Mouse (Mus musculus): ENCODE results near the gene Ccdc83. TPM values are rescaled to one million over a fixed set of nuclear protein-coding genes. Genes with fewer than 3 reads are reported as not detected.

The Ccdc83 gene
- total RNA-seq (2021) = not detected
- long read RNA-seq, experiment 1 = 0 reads
- long read RNA-seq, experiment 2 = 0 reads

DNA sequence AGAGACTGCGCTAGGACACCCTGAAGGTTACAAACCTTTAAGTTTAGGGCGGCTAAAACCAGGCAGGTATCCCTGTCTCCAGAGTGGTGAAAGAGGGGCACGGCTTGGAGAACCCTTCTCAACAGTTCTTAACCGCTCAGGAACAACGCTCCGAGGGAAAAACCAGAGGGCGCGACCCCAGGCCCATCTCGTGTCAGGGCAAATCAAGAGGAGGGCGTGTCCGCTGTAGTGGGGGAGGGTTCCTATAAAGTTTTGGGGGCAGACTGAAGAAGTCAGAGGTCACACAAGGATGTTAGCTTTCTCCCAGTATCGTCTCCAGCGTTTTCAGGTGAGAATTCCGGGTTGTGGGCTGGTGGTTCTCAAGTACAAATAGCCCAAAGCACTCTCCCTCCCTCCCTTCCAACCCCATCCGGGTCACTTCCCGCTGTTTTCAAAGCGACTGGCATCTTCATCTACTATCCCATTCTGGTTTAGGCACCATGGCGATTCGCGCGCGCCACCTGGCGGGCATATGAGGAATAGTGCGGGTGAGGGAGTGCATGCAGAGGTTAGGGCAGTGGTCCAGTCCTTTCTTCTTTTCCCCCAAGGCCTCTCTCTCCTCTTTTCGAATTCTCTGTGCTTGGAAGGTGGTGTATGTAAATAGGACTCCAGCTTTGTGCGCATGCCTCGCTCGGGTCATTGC is at the start of gene Ccdc83:
TSS of gene Ccdc83 (minus strand) at position 489 of the 682 bp plus-strand sequence.
- peak within 1 kb of the TSS; percentile 38 for H3K4me3 ChIP-seq

DNA sequence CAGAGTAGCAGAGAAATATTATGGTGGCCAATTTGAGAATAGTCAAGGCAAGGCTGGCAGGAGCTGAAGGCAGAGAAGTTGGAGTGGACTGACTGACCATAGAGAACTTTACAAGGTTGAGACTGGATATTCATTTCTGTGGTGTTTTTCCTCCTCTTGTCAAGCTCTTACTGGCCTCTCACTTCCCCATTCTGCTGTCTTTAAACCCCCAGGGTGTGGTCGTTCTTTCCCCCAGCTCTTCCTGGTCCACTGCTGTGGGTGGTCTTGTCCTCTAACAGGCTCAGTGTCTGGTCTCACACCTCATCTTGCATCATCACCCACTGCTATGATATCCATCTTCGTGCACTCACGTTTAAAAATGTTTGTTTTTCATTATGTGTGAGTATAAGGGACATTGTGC is 47.8 kb upstream of the Ccdc83 start:
- no peak overlapping the region for H3K4me3 ChIP-seq
- no peak for DNase-seq (ENCODE audit: extremely low spot score in 1 of 2, low spot score in 2 of 2)
- intact Hi-C loops (cut with DNase I) = no loop called here
- no peak for TF ChIP-seq CTCF (IDR thresholded peaks at IDR 0.05)
- H3K27ac ChIP-seq = no peak overlapping the region

More for the DNA sequence above, at the start of gene Ccdc83:
- peak; percentile 97 for TF ChIP-seq CTCF (IDR thresholded peaks at IDR 0.05)
- intact Hi-C loops (cut with DNase I) = loop anchor here (1.0 to 10.0 kb wide), 3 partner anchors 111 to 267 kb away; no protein-coding TSS in a partner anchor
- no peak within 1 kb of the TSS for H3K27ac ChIP-seq
- DNase-seq (ENCODE audit: extremely low spot score in 1 of 2, low spot score in 2 of 2) = peak; percentile 76 to 79

DNA sequence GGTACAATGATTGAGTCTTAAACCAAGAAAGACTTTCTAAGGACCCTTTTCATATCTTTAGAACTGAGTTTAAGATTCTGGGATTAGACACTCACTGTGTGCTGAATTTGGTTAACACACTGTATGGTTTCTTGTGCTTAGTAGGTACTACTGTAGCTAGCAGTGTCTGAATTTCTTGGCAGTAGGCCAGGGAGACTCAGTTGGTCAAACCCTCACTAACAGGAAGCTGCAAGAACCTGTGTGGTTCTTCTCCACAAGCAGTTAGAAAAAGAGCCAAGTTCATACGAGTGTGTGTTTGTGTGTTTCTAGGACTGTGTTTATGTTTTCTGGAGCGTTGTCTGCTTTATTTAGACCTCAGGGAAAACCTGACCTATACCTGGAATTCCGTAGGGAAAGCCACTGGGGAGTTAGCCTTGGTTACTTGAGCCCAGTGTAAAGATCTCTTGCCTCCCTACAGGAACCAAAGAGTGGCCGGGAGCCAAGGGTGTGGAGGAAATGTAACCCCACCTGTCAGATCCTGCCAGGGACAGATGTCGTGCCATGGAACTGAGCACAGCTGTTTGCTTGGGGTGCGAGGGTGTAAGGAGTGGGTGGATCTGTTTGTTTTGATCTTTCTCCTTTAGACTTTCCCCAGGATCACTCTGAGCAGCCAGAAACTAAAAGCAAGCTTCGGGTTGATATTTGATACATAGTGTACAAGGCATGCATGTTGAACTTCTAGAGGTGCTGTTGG is 46.7 kb upstream of the Ccdc83 start:
- no peak for DNase-seq (ENCODE audit: extremely low spot score in 1 of 2, low spot score in 2 of 2)
- Histone ChIP-seq H3K4me3 (no peak overlapping the region), H3K27ac (no peak overlapping the region)
- no peak for TF ChIP-seq CTCF (IDR thresholded peaks at IDR 0.05)
- intact Hi-C loops (cut with DNase I) = no loop called here

- Histone ChIP-seq H3K27ac (no peak overlapping the region; the same call in 1 of the 2 replicates), H3K4me3 (no peak overlapping the region)
- no peak for DNase-seq (ENCODE audit: extremely low spot score in 1 of 2, low spot score in 2 of 2)
- intact Hi-C loops (cut with DNase I) = no loop called here
- TF ChIP-seq CTCF (IDR thresholded peaks at IDR 0.05) = no peak
Measured at GRCm38 (mm10) chr7:90308003-90308402, 42.4 kb upstream of the Ccdc83 start.

GRCm38 (mm10) chr7:90306968-90307367 is 41.4 kb upstream of the Ccdc83 start:
- intact Hi-C loops (cut with DNase I) = no loop called here
- TF ChIP-seq CTCF (IDR thresholded peaks at IDR 0.05) = no peak
- no peak for DNase-seq (ENCODE audit: extremely low spot score in 1 of 2, low spot score in 2 of 2)
- Histone ChIP-seq H3K4me3 (no peak overlapping the region), H3K27ac (no peak overlapping the region; the same call in 1 of the 2 replicates)

DNA sequence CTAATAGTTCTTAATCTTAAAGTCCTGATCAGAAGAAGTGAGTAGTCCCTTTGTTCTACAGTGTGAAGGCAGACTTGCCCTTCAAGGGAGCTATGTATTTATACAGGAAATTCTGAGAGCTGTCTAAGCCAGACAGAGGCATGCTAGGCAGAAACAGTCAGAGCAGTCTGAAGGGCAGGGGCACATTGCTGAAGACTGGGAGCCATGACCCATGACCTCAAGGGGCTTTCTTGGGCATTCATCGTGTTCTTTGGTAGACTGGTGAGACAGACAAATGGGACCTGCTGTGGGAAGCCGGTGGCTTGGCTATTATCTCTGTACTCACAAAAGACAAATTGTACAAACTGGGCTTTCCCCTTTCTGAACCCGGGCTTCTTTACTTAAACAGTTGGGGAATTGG is 40.5 kb upstream of the Ccdc83 start:
- TF ChIP-seq CTCF (IDR thresholded peaks at IDR 0.05) = no peak
- no peak for DNase-seq (ENCODE audit: extremely low spot score in 1 of 2, low spot score in 2 of 2)
- intact Hi-C loops (cut with DNase I) = no loop called here
- H3K27ac ChIP-seq = no peak overlapping the region
- H3K4me3 ChIP-seq = no peak overlapping the region

- H3K4me3 ChIP-seq = peak overlapping the region; percentile 61
- DNase-seq (ENCODE audit: extremely low spot score in 1 of 2, low spot score in 2 of 2) = no peak
- H3K27ac ChIP-seq = peak overlapping the region; percentile 40
- no peak for TF ChIP-seq CTCF (IDR thresholded peaks at IDR 0.05)
- intact Hi-C loops (cut with DNase I) = no loop called here
Measured at GRCm38 (mm10) chr7:90302647-90303552, 37.3 kb upstream of the Ccdc83 start.

DNA sequence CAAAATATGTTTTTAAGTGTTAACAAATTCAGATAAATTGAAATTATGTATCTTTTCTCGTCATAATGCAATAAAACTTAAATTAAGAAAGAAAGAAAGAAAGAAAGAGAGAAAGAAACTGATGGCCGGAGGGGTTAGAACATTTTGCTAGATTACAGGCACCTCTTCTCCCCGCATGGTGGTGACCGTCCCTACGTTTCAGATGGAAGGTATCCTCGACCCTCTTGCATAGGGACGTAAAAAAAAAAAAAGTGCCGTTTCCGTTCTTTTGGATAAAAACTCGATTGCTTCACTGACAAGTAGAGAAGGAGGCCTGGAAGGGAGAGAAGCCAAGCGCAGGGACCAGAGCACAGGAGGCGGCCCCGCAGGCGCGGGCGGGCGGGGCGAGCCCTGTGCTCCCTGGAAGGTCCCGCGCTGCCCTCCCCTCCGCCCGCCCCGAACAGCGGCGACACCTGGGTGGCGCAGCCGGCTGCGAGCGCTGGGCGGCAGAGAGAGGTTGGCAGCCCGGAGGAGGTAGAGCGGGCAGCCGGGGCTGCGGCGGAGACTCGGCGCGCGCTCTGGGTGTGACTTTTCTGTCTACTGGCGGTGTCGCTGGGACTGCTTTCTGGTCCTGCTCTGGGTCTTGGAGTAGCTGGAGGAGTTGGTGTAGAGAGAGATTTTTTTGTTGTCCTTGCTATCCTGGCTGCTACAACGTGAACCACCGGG is 36.5 kb upstream of the Ccdc83 start, which contains the start of gene Sytl2:
TSS of gene Sytl2 (plus strand) at position 311 of the 705 bp plus-strand sequence.
- intact Hi-C loops (cut with DNase I) = no loop called here
- Histone ChIP-seq H3K4me3 (peak within 1 kb of the TSS; percentile 61), H3K27ac (peak within 1 kb of the TSS; percentile 40)
- peak; percentile 26 to 38 for DNase-seq (ENCODE audit: extremely low spot score in 1 of 2, low spot score in 2 of 2)
- TF ChIP-seq CTCF (IDR thresholded peaks at IDR 0.05) = no peak; the same call in 1 of the 2 replicates

- intact Hi-C loops (cut with DNase I) = no loop called here
- no peak for TF ChIP-seq CTCF (IDR thresholded peaks at IDR 0.05)
- Histone ChIP-seq H3K27ac (no peak overlapping the region), H3K4me3 (no peak overlapping the region)
- no peak for DNase-seq (ENCODE audit: extremely low spot score in 1 of 2, low spot score in 2 of 2)
Measured at GRCm38 (mm10) chr7:90291885-90292284, 26.3 kb upstream of the Ccdc83 start.

DNA sequence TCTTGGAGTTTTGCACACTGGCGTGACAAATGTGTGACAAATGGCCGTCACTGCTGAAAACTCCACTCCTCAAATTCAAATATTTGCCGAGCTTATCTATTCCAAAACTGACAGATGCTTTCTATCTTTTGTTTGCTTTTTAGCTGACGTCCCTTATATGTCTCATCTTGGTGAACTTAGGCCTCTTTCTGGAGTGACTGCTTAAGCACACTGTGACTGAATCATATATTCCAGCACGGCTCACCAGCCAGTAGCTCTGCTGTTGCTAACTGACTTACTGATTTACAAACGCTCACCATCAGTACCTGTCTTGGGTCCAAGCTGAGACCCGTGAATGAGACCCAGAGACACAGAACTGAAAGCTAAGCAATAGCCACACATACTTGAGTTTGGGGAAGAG is 19.2 kb upstream of the Ccdc83 start:
- intact Hi-C loops (cut with DNase I) = loop anchor here (5.0 kb wide), 1 partner anchor 123 kb away; no protein-coding TSS in a partner anchor

GRCm38 (mm10) chr7:90282786-90283185 is 17.2 kb upstream of the Ccdc83 start:
- intact Hi-C loops (cut with DNase I) = loop anchor here (5.0 kb wide), 1 partner anchor 125 kb away; no protein-coding TSS in a partner anchor
- no peak for TF ChIP-seq CTCF (IDR thresholded peaks at IDR 0.05)
- DNase-seq (ENCODE audit: extremely low spot score in 1 of 2, low spot score in 2 of 2) = no peak
- Histone ChIP-seq H3K27ac (no peak overlapping the region), H3K4me3 (no peak overlapping the region)

More for the DNA sequence above, 19.2 kb upstream of the Ccdc83 start:
- no peak for TF ChIP-seq CTCF (IDR thresholded peaks at IDR 0.05)
- Histone ChIP-seq H3K4me3 (no peak overlapping the region), H3K27ac (no peak overlapping the region)
- no peak for DNase-seq (ENCODE audit: extremely low spot score in 1 of 2, low spot score in 2 of 2)

All from left cerebral cortex, adult 2 months (tissue).